Mouse (Mus musculus): Measurements from ENCODE around the gene S1pr4. TPM values are rescaled to one million over a fixed set of nuclear protein-coding genes. Genes with fewer than 3 reads are reported as not detected.

The S1pr4 gene
- 4.5 and 4.6 TPM in 2 replicates for polyA plus RNA-seq (2014; fragmentation: Nextera tagmentation; extraction: Ambion mirVana)

- H3K4me3 ChIP-seq (ENCODE audit: low read depth, low read length): peak within 1 kb of the TSS; percentile 92
- 80% methylated on average over 3 of the region's 3 CpGs for WGBS
- H3K9me3 ChIP-seq (ENCODE audit: control insufficient read depth, low read length): no peaks in the 10 kb centered on the region
- H3K36me3 ChIP-seq (ENCODE audit: control insufficient read depth, insufficient read depth, low read length): no peaks in the 10 kb centered on the region
- no peak for ATAC-seq (replicated peaks; ENCODE audit: low FRiP score)
- H3K27ac ChIP-seq (ENCODE audit: low read depth, low read length): peak within 1 kb of the TSS; percentile 62; the same call in 1 of the 2 replicates
- no peaks in the 10 kb centered on the region for H3K27me3 ChIP-seq (replicated peaks; ENCODE audit: control insufficient read depth, insufficient read depth, low read length)
- DNase-seq (ENCODE audit: low spot score): no peak
- H3K9ac ChIP-seq (ENCODE audit: low read depth, low read length): peak within 1 kb of the TSS; percentile 42
- peak within 1 kb of the TSS; percentile 78 for H3K4me2 ChIP-seq
- H3K4me1 ChIP-seq (replicated peaks; ENCODE audit: control insufficient read depth, insufficient read depth, low read length): peaks cover 36% of the 10 kb centered on the region
Observed at GRCm38 (mm10) chr10:81500032-81500431, at the start of gene S1pr4. S1pr4 (minus strand) TSS chr10:81500132.

- Histone ChIP-seq H3K4me2 (no peak overlapping the region), H3K36me3 (ENCODE audit: control insufficient read depth, insufficient read depth, low read length) (no peaks in the 10 kb centered on the region), H3K4me1 (replicated peaks; ENCODE audit: control insufficient read depth, insufficient read depth, low read length) (peaks cover 27% of the 10 kb centered on the region), H3K27ac (ENCODE audit: low read depth, low read length) (no peak overlapping the region), H3K27me3 (replicated peaks; ENCODE audit: control insufficient read depth, insufficient read depth, low read length) (no peaks in the 10 kb centered on the region), H3K9me3 (ENCODE audit: control insufficient read depth, low read length) (no peaks in the 10 kb centered on the region), H3K9ac (ENCODE audit: low read depth, low read length) (no peak overlapping the region), H3K4me3 (ENCODE audit: low read depth, low read length) (no peak overlapping the region)
- 68% methylated on average over 5 of the region's 5 CpGs for WGBS
- DNase-seq (ENCODE audit: low spot score) (no peak), ATAC-seq (replicated peaks; ENCODE audit: low FRiP score) (no peak)
Observed at GRCm38 (mm10) chr10:81548944-81549343, 49.0 kb upstream of the S1pr4 start.

GRCm38 (mm10) chr10:81546788-81547571, 47.0 kb upstream of the S1pr4 start:
- H3K9ac ChIP-seq (ENCODE audit: low read depth, low read length): 0 out of 2 replicates have a peak overlapping the region, but pooled peaks have one; percentile 15

GRCm38 (mm10) chr10:81546332-81546731, 46.4 kb upstream of the S1pr4 start:
- 27% methylated on average over 5 of the region's 5 CpGs for WGBS
- H3K9ac ChIP-seq (ENCODE audit: low read depth, low read length): peak overlapping the region; percentile 15; the same call in 1 of the 2 replicates

More at GRCm38 (mm10) chr10:81546788-81547571, 47.0 kb upstream of the S1pr4 start:
- WGBS: 87% methylated on average over 13 of the region's 13 CpGs
- H3K9me3 ChIP-seq (ENCODE audit: control insufficient read depth, low read length): no peaks in the 10 kb centered on the region
- no peak overlapping the region for H3K4me3 ChIP-seq (ENCODE audit: low read depth, low read length)
- peaks cover 47% of the 10 kb centered on the region for H3K4me1 ChIP-seq (replicated peaks; ENCODE audit: control insufficient read depth, insufficient read depth, low read length)
- H3K36me3 ChIP-seq (ENCODE audit: control insufficient read depth, insufficient read depth, low read length): no peaks in the 10 kb centered on the region
- ATAC-seq (replicated peaks; ENCODE audit: low FRiP score) (no peak), DNase-seq (ENCODE audit: low spot score) (no peak)
- no peaks in the 10 kb centered on the region for H3K27me3 ChIP-seq (replicated peaks; ENCODE audit: control insufficient read depth, insufficient read depth, low read length)
- peak overlapping the region; percentile 99 for H3K4me2 ChIP-seq
- peak overlapping the region; percentile 84 for H3K27ac ChIP-seq (ENCODE audit: low read depth, low read length)

GRCm38 (mm10) chr10:81545161-81545747, 45.3 kb upstream of the S1pr4 start, which contains the start of gene Gna11:
Gna11 (minus strand) TSS chr10:81545190.
- Histone ChIP-seq H3K4me1 (replicated peaks; ENCODE audit: control insufficient read depth, insufficient read depth, low read length) (peaks cover 50% of the 10 kb centered on the region), H3K27ac (ENCODE audit: low read depth, low read length) (peak within 1 kb of the TSS; percentile 84), H3K9ac (ENCODE audit: low read depth, low read length) (peak within 1 kb of the TSS; percentile 90), H3K36me3 (ENCODE audit: control insufficient read depth, insufficient read depth, low read length) (peaks cover under 1% of the 10 kb centered on the region; the same call in 1 of the 2 replicates), H3K4me2 (peak within 1 kb of the TSS; percentile 99), H3K9me3 (ENCODE audit: control insufficient read depth, low read length) (no peaks in the 10 kb centered on the region), H3K27me3 (replicated peaks; ENCODE audit: control insufficient read depth, insufficient read depth, low read length) (no peaks in the 10 kb centered on the region), H3K4me3 (ENCODE audit: low read depth, low read length) (peak within 1 kb of the TSS; percentile 96)
- DNase-seq (ENCODE audit: low spot score) (peak; percentile 100), ATAC-seq (replicated peaks; ENCODE audit: low FRiP score) (peak; percentile 90)
- 1% methylated on average over 59 of the region's 59 CpGs for WGBS

More at GRCm38 (mm10) chr10:81546332-81546731, 46.4 kb upstream of the S1pr4 start:
- peak; percentile 50 for ATAC-seq (replicated peaks; ENCODE audit: low FRiP score)
- H3K4me2 ChIP-seq: peak overlapping the region; percentile 99
- H3K4me3 ChIP-seq (ENCODE audit: low read depth, low read length): peak overlapping the region; percentile 22; the same call in 1 of the 2 replicates
- H3K4me1 ChIP-seq (replicated peaks; ENCODE audit: control insufficient read depth, insufficient read depth, low read length): peaks cover 48% of the 10 kb centered on the region
- no peaks in the 10 kb centered on the region for H3K36me3 ChIP-seq (ENCODE audit: control insufficient read depth, insufficient read depth, low read length)
- no peak for DNase-seq (ENCODE audit: low spot score)
- no peaks in the 10 kb centered on the region for H3K9me3 ChIP-seq (ENCODE audit: control insufficient read depth, low read length)
- no peaks in the 10 kb centered on the region for H3K27me3 ChIP-seq (replicated peaks; ENCODE audit: control insufficient read depth, insufficient read depth, low read length)
- peak overlapping the region; percentile 84 for H3K27ac ChIP-seq (ENCODE audit: low read depth, low read length)

GRCm38 (mm10) chr10:81544296-81545160, 44.6 kb upstream of the S1pr4 start:
- DNase-seq (ENCODE audit: low spot score) (no peak), ATAC-seq (replicated peaks; ENCODE audit: low FRiP score) (peak; percentile 7)
- peak overlapping the region; percentile 96 for H3K4me3 ChIP-seq (ENCODE audit: low read depth, low read length)

DNA sequence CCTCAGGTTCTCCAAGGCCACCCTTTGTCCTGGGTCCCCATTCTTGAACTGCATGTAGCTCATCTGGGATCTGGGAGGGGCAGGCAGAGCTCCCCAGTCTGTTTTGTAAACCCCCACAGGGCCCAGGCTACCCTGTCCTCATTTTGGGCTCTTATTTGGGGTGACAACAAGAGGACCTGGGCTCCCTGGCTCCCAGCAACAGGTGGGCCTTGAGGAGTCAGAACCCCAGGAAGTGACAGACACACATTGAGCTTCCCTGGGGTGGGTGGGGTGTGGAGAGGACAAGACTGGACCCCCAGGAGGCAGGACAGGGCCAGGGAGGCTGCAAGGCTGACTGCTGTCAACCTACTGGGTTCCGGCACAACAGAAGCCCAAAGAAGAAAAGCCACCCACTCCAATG, 43.7 kb upstream of the S1pr4 start:
- Histone ChIP-seq H3K27me3 (replicated peaks; ENCODE audit: control insufficient read depth, insufficient read depth, low read length) (no peaks in the 10 kb centered on the region), H3K4me2 (peak overlapping the region; percentile 99), H3K36me3 (ENCODE audit: control insufficient read depth, insufficient read depth, low read length) (peaks cover 8% of the 10 kb centered on the region; the same call in 1 of the 2 replicates), H3K4me3 (ENCODE audit: low read depth, low read length) (peak overlapping the region; percentile 96), H3K4me1 (replicated peaks; ENCODE audit: control insufficient read depth, insufficient read depth, low read length) (peaks cover 48% of the 10 kb centered on the region), H3K27ac (ENCODE audit: low read depth, low read length) (0 out of 2 replicates have a peak overlapping the region, but pooled peaks have one; percentile 19), H3K9ac (ENCODE audit: low read depth, low read length) (peak overlapping the region; percentile 90), H3K9me3 (ENCODE audit: control insufficient read depth, low read length) (no peaks in the 10 kb centered on the region)
- DNase-seq (ENCODE audit: low spot score) (no peak), ATAC-seq (replicated peaks; ENCODE audit: low FRiP score) (no peak)
- WGBS: 83% methylated on average over 1 of the region's 1 CpGs

More at GRCm38 (mm10) chr10:81544296-81545160, 44.6 kb upstream of the S1pr4 start:
- Histone ChIP-seq H3K9me3 (ENCODE audit: control insufficient read depth, low read length) (no peaks in the 10 kb centered on the region), H3K4me2 (peak overlapping the region; percentile 99), H3K27ac (ENCODE audit: low read depth, low read length) (peak overlapping the region; percentile 84), H3K9ac (ENCODE audit: low read depth, low read length) (peak overlapping the region; percentile 90), H3K27me3 (replicated peaks; ENCODE audit: control insufficient read depth, insufficient read depth, low read length) (no peaks in the 10 kb centered on the region), H3K36me3 (ENCODE audit: control insufficient read depth, insufficient read depth, low read length) (peaks cover 6% of the 10 kb centered on the region; the same call in 1 of the 2 replicates), H3K4me1 (replicated peaks; ENCODE audit: control insufficient read depth, insufficient read depth, low read length) (peaks cover 48% of the 10 kb centered on the region)
- under 1% methylated on average over 93 of the region's 93 CpGs for WGBS

All from liver, embryonic 11.5 days (tissue).